Mouse (Mus musculus) brain, embryonic 18.5 days (tissue): ENCODE measurements at regions not wholly inside any gene's neighbourhood (a gene's known extent, or its start where the extent isn't known, plus 50 kb on each side); places are given as distances from the start of the nearest gene placed in this dataset.

Experiments used
- DNase-seq: peaks from one replicate; pipeline ENCODE4 v3.0.0-alpha.2; 2012; ENCODE audit warnings: low read depth, low spot score

DNA sequence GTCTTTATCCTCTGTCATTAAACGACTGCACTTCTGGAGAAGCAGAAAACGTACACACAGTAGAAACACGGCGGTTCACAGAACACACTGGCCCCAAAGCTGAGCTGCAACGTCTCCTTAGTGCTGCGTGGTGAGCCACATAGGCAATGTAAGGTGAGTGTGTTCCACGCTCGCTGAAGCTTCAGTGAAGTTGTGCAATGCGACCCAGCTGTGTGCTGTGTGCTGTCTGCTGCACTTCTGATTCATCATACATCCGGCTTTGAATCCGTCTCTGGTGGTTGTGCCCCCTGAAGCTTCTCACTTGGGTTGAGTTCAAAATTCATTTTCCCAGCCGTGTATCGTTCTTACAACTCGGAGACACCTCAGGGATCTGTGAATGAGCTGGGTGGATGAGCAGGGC lies 250.6 kb downstream of the Uaca start:
- no peak for DNase-seq

GRCm38 (mm10) chr9:61046517-61046916 lies 252.2 kb downstream of the Uaca start:
- DNase-seq, result no peak

DNA sequence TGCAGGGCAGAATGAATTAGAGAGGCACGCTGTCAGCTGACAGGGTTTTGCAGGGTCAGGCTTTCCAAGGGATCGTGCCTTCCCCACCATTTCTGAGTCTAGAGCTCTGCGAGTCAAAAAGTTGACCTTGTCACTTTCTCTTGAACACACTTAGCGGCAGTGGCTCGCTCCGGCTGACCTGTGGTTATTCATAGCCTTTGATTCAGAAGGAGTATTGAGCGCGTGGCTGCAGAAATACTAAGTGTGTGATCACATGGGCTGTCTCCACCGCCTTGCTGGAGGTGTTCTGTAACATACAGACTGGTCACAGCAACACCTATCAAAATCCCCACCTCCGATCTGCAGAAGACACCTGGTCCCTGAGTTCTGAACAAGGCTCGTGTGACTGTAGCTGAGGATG lies 252.9 kb downstream of the Uaca start:
- no peak for DNase-seq

- no peak for DNase-seq
Observed at GRCm38 (mm10) chr9:61048576-61048975, 254.2 kb downstream of the Uaca start.

DNA sequence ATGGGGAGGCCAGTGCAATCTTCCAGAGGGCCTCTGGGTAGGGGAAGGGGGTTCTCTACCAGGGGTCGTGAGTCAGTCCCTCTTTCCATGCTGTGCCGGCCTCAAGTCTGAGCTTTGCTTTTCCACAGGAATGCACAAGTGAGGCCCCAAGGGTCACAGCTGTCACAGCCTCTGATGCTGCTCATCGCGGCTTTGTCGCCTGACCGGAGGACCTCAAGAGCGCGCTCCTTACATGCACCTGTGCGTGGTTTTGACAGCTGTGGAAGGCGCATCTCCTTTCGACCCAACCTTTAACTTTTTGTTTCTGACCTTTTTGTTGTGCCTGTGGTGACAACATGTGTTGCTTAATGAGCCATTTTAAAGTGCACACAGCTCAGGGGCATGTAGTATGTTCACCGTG lies 258.3 kb downstream of the Uaca start:
- no peak for DNase-seq

DNA sequence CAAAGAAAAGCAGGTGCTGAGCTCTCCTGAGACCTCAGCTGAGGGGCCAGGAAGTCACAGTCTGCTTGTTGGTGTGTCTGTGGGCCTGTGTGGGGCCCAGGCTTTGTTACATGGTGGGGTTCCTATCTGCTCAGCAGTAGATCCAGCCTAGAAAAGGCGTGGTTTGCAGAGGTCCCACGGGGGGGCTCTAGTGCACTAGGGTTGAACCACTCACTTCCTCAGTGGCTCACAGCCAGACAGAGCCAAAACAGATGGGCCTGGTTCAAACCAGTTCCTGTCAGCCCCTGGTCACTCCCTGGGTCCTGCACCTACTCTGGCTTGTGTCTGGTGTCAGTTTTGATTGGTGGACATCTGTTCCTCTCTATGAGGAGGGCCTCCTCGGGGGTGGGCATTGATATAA lies 260.1 kb downstream of the Uaca start:
- no peak for DNase-seq

DNA sequence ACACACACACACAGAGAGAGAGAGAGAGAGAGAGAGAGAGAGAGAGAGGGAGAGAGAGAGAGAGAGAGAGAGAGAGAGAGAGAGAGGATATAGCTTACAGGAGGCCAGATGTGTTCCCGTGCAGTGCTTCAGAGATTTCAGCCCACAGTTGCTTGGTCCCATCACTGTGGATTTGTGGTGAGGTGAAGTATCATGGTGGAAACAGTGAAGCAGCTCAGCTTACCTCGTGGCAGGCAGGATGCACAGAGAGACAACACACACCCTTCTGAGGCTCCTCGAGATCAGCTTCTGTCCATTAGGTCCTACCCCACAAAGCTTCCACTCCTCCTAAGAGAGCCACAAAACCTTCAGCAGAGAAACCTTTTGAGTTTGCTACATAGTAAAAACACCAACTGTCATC lies 261.1 kb downstream of the Uaca start:
- no peak for DNase-seq

- DNase-seq, result no peak
Observed at GRCm38 (mm10) chr9:61055928-61056730, 261.8 kb downstream of the Uaca start.

GRCm38 (mm10) chr9:61056731-61057270 lies 262.5 kb downstream of the Uaca start:
- DNase-seq, result no peak

GRCm38 (mm10) chr9:61059225-61059624 lies 264.9 kb downstream of the Uaca start:
- DNase-seq, result no peak

DNA sequence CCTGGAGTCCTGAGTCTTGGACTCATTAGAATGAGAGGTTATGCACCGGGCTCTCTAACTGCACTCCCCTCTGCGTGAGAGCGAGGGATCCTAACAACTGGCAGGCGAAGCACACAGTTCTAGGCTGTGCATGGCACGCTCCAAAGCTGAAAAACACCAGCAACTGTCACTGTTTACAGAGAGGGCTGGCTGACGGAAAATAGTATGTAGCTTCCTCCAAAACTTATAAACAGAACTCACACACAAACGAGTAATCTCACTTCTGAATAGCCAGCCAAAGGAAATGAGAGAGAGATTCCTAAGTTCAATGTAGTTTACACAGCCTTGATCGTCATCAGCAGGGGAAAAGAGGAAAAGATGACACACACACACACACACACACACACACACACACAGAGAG lies 266.6 kb downstream of the Uaca start:
- no peak for DNase-seq

DNA sequence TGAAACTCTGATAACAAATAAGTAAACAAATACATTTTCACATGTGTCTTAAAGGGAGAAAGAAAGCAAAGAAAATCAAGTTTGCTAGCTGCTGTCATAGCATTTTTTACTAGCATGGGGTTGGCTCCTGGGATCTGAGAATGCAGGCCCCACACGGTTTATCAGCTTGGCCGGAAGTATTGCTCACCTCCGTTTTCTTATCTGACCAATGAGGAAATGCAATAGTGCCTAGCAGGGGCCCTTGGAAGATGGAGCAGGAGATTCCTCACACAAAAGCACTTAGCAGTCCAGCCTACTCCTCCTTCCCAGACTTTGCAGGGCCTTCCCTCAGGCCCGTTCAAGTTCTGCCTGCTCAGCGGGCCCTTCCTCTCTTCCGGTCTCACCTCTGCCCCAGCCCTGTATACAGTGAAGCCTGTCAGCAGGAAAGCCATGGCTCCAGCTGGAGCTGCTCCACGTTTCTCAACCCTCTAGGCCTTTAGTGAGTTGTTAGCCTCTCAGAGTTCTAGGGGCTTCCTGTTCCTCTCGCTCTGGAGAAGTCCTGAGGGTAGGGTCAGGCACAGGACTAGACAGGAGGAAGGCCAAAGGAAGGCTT lies 270.5 kb downstream of the Uaca start:
- DNase-seq, result no peak

DNA sequence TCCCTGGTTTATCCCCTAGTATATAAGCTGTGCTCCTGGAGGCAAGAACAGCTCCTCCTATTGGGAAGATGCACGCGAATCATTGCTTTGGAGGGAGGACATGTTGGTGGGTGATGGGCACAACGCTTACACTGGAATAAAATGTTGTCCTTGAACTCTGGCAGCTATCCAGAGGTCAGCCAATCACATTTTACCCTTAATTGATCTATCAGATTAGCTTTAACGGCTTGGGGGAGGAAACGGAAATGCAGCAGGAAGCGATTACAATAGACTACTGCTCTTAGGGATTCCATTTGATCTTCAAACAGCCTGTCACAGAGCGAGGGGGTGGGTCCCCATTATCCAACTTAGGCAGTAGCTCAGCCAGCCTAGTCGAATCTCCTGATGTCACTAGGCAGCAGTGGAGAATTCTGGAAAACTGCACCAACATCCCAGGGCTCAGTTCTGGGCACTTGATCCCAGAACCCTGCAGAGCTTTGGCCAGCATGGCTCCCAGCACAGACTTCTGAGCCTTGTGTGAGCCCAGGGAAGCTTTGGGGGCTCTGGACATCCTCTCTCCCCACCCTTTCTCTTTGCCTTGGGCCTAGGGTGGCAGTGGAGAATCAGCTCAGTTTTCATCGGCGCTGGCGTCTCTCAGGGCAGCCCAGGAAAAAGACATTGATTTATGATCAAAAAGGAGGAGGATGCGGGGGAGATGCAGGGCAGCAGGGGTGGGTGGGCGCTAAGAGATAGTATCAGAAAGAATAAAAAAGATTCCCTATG lies 275.4 kb downstream of the Uaca start:
- DNase-seq, result no peak

GRCm38 (mm10) chr9:61070315-61070707 lies 276.0 kb downstream of the Uaca start:
- no peak for DNase-seq

DNA sequence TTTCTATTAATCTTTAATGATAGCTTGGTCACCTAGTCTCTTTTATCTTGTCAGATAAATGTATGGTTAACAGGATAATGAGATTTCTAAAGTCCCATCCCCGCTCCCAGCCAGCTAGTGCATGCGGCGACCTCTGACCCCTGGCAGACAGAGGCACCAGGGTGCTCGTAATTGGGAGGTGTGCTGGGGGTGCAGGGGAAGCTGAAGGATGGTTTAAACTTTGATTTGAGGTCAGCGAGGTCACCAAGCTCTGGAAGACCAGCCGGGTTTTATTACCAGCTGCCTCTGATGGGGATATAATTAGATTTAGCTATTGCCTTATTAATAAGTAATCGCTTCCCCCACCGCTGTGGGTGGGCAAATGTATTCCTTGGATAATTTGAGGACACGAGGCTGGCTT lies 276.5 kb downstream of the Uaca start:
- no peak for DNase-seq

GRCm38 (mm10) chr9:61073482-61073881 lies 279.1 kb downstream of the Uaca start:
- DNase-seq, result no peak

DNA sequence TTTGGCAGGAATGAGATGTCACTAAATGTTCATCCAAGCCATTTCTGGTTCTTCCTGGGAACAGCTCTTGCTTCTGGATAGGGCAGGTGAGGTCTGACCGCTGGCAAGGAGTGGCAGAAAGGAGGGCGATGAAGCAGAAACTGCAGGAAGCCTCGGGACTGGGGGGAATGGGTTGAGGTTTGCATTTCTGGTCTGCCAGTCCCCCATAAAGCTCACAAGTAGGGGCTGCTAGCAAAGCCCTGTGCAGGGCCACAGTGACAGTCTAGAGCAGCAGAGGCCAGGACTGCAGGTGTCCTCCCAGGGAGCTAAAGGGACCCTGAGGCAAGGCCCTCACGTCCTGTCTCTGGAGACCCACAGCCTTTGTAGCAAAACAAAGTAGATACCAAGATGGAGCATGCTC lies 280.7 kb downstream of the Uaca start:
- DNase-seq, result no peak

DNA sequence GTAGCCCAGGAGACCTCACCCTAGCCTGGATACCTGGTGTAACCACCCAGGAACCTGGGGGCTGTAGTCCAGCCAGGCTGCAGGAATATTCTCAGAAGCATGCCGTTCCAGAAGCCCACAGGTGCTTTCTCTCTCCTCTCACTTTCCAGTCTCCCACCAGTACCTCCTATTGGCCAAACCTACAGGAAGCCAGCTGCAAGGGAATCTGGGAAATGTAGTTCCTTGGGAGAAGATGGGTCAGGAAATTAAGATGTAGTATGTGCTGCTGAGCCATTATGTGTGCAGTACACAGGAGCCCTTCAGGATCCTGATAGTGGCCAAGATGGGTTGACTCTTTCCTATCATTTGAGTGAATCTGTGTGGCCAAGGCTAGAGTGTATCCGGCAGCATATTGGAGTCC lies 282.8 kb downstream of the Uaca start:
- DNase-seq, result no peak

DNA sequence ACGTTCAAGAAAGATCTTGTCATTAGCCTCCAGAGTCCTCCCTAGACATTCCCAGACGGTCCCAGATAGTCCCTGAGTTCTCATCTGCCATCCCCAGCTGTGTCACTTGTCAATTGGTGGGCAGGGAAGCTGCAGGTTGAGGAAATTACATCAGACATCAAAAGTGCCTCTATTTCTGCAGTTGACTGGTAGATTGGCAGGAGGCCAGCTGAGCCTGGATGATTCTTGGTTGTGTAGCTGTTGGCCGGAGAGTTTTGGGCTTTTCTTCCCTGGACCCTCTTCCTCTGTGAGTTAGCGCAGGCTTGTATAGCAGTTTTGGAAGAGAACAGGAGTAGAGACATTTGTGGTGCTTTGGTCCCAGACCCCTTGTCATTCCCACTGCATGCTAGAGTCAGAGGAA lies 283.5 kb downstream of the Uaca start:
- no peak for DNase-seq

- no peak for DNase-seq
Observed at GRCm38 (mm10) chr9:61081474-61082021, 287.2 kb downstream of the Uaca start.

DNA sequence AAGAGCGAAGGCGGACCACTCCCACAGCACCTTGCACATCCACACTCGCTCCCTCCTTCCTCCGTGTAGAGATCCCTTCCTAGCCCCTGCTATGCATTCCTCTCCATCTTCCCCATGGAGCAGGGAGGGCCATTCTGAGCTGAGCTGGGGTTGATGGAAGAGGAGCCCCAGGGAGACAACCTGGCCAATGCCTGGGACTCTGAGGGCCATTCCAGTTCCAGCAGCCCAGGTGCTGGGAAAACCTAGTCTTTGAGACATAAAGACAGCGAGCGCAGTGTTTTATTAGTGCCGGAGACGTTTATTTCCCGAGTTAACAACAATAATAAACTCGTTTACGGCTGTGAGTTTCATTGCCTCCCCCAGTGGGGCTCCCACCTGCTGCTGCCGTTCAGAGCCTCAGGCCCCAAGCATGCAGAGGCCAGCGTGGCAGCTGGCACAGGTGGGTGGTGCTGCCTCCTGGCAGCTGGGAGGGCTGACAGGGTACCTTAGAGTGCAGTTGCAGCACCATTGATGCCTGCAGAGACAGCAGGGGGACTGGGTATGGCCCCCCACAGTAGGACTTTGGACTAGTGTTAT lies 287.4 kb upstream of the Tle3 start:
- no peak for DNase-seq

DNA sequence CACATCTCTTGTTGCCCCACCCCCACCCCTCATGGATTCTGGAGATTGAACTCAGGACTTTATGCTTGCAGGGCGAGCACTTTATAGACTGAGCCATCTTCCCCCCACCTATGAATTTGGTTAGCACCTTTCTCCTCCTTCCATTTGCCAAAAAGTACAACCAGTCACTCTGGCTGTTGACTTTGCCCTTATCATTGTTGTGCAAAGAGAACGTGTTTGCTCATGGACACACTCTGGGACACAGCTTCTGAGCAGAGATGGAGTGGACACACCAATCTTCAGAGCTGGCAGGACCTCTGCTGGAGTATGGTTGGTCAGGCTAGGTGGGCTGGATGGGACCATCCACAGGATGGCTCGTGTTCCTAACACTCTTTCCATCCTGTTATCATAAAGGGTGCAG lies 285.1 kb upstream of the Tle3 start:
- no peak for DNase-seq
